Mouse (Mus musculus): ENCODE measurements around the gene Taf10.
A peak's percentile ranks its signal among the peaks of the same experiment; 100 is the strongest.

GRCm38 (mm10) chr7:105751491-105752433 lies 7.6 kb upstream of the Taf10 start, which contains the start of gene Tpp1:
- TF ChIP-seq CTCF (IDR thresholded peaks at IDR 0.05): no peak
- peak; percentile 76; the same call in 1 of the 2 replicates for TF ChIP-seq POLR2A (IDR thresholded peaks at IDR 0.05; ENCODE audit: insufficient read depth, low read depth, low read length)
